Mouse (Mus musculus): Measurements from ENCODE around the gene Stk4. TPM values are rescaled to one million over a fixed set of nuclear protein-coding genes. Genes with fewer than 3 reads are reported as not detected.

Stk4 gene
- total RNA-seq, 2 experiments from 2014 or later: 37.4 to 45.4 TPM

GRCm38 (mm10) chr2:164115531-164115930 lies 45.4 kb downstream of the Stk4 start:
- intact Hi-C loops (cut with DNase I): no loop called here
- DNase-seq (ENCODE audit: low spot score in 2 of 2): no peak

GRCm38 (mm10) chr2:164119503-164119902 lies 49.4 kb downstream of the Stk4 start:
- intact Hi-C loops (cut with DNase I): no loop called here
- DNase-seq (ENCODE audit: low spot score in 2 of 2): peak in 1 of 2 experiments; percentile 81

GRCm38 (mm10) chr2:164123169-164123766 lies 53.1 kb downstream of the Stk4 start:
- intact Hi-C loops (cut with DNase I): no loop called here
- no peak for DNase-seq (ENCODE audit: low spot score in 2 of 2)

DNA sequence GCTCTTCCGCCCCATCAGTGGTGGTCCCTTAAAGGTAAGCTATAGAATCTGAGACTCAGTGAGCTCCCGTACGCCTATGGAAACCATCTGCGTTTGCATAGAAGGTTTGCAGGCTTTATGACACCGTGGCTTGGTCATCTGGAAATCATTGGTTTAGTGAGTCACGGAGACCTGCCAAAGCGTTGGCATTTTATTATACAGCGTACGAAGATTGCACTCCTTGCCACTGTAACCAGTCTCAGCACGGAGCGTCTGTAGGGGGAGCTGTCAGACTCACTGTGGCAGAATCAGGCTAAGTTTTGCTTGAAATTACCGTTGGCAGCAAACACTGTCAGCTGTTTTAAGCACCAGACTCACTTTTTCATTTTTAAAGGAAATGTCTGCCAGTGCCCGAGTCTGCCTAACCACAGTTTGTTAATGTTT lies 56.4 kb downstream of the Stk4 start:
- intact Hi-C loops (cut with DNase I): loop anchor here (5.0 kb wide), 1 partner anchor 226 kb away; no protein-coding TSS in a partner anchor
- DNase-seq (ENCODE audit: low spot score in 2 of 2): peak; percentile 70 to 90

DNA sequence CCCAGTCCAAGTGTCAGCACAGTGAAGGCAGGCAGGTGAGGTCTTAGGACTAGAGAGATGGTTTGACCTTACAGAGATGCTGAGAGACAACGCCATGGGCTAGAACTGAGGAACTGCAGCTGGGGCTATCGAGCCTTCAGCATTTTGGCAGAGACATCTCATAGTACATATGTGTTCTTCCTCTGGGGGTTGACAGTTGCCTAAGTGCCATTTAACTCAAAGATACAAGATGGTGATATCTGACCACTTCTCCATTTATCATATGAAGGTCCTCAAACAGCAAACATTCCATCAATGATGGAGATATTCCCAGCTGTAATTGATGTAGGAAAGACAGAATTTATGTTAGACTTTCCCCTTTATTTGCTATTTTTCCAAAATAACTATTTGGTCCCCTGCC lies 57.2 kb downstream of the Stk4 start:
- DNase-seq (ENCODE audit: low spot score in 2 of 2): no peak
- intact Hi-C loops (cut with DNase I): loop anchor here (5.0 kb wide), 1 partner anchor 225 kb away; no protein-coding TSS in a partner anchor

- intact Hi-C loops (cut with DNase I): loop anchor here (5.0 kb wide), 1 partner anchor 224 kb away; no protein-coding TSS in a partner anchor
- DNase-seq (ENCODE audit: low spot score in 2 of 2): no peak
These were observed 58.7 kb downstream of the Stk4 start for GRCm38 (mm10) chr2:164128576-164129411.

DNA sequence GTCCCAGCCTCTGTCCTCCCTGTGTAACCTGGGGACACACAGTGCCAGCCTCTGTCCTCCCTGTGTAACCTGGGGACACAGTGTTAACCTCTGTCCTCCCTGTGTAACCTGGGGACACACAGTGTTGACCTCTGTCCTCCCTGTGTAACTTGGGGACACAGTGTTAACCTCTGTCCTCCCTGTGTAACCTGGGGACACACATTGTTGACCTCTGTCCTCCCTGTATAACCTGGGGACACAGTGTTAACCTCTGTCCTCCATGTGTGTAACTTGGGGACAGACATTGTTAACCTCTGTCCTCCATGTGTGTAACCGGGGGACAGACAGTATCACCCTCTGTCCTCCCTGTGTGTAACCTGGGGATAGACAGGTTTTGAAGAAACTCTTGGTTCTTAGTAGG lies 61.5 kb downstream of the Stk4 start:
- intact Hi-C loops (cut with DNase I): loop anchor here (5.0 kb wide), 1 partner anchor 256 kb away; the partner anchor contains the start of gene Slpi
- DNase-seq (ENCODE audit: low spot score in 2 of 2): no peak

GRCm38 (mm10) chr2:164134563-164134962 lies 64.4 kb downstream of the Stk4 start:
- DNase-seq (ENCODE audit: low spot score in 2 of 2): peak; percentile 36 to 60
- intact Hi-C loops (cut with DNase I): loop anchor here (5.0 kb wide), 1 partner anchor 253 kb away; the partner anchor contains the start of gene Slpi

DNA sequence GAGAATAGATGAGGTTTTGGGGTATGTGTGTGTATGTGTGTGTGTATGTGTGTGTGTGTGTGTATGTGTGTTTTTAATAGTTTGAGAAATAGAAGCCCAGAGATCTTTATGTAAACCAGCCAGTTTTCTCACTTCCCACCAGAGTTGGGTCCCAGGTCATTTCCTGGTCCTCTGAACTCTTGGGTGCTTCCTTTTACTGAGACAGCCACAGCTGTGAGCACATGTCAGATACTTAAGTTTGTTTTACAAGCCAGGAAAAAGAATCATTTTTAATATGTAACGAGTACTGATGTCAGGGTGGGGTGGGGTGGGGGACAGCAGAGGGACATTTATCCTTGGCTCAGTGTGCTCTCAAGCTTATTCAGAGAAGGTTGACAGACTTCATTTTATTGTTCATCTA lies 65.2 kb downstream of the Stk4 start:
- no peak for DNase-seq (ENCODE audit: low spot score in 2 of 2)
- intact Hi-C loops (cut with DNase I): no loop called here

DNA sequence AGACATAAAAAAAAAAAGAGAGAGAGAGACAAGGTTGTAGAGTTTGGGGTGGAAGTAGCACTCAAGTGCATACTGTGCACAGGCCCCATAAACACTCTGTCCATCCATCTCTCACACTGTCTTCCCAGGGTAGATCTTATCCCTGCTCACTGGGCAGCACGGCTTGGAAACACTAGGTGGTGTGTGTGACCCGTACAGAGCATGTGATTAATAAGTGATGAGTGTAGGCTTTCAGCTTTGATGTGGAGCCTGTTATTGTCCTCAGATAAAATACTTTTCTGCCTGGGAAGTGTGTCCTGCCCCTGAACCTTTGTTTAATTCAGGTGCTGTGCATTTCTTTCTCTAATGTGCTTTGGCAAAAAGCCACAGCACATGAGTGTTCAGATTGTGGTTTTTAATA lies 66.3 kb downstream of the Stk4 start:
- intact Hi-C loops (cut with DNase I): loop anchor here (2.0 kb wide), 1 partner anchor 76 kb away; no protein-coding TSS in a partner anchor
- DNase-seq (ENCODE audit: low spot score in 2 of 2): no peak

DNA sequence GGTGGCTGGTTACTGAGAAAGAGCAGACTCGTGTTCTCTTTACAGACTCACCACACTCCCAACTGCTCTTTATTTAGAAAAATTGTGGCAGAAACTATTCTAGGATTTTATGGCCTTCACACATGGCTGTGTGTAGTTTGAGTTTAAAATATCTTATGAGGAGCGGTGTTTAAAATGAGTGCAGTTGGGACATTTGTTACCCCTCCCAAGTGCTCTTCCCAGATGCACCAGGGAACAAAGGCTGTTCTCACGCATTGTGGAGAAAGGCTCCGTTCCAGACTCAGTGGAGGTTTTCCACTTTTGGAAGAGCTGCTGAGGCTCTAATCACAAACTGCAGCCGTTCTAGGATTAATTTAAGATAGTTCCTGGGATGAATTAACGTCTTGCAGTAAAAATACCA lies 67.6 kb downstream of the Stk4 start:
- intact Hi-C loops (cut with DNase I): loop anchor here (1.0 to 2.0 kb wide), 2 partner anchors 38 to 75 kb away; no protein-coding TSS in a partner anchor
- peak; percentile 35 to 76 for DNase-seq (ENCODE audit: low spot score in 2 of 2)

- intact Hi-C loops (cut with DNase I): no loop called here
- peak; percentile 60 to 81 for DNase-seq (ENCODE audit: low spot score in 2 of 2)
These were observed 71.9 kb downstream of the Stk4 start for GRCm38 (mm10) chr2:164142021-164142420.

- intact Hi-C loops (cut with DNase I): no loop called here
- DNase-seq (ENCODE audit: low spot score in 2 of 2): no peak
These were observed 73.9 kb downstream of the Stk4 start for GRCm38 (mm10) chr2:164144025-164144424.

- intact Hi-C loops (cut with DNase I): no loop called here
- no peak for DNase-seq (ENCODE audit: low spot score in 2 of 2)
These were observed 74.4 kb downstream of the Stk4 start for GRCm38 (mm10) chr2:164144541-164144940.

DNA sequence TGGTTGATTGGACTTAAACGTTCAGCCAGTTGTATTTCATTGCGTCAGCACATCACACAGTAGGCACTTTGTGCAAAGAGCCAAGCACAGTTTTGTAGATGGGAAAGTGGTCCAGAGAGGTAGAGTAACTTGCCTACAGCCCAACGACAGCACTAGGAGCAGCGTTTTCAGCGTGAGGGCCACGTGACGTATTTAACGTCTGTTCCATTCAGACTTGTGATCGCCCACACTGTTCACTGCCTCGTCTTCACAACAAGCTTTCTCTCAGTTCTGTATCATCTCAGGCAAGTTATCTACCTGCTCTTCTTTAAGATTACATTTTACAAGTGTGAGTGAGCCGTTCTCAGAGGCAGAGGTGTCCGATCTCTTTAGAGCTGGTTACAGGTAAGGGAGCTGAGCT lies 76.4 kb downstream of the Stk4 start:
- intact Hi-C loops (cut with DNase I): no loop called here
- DNase-seq (ENCODE audit: low spot score in 2 of 2): peak in 1 of 2 experiments; percentile 68

GRCm38 (mm10) chr2:164150086-164150760 lies 80.1 kb downstream of the Stk4 start:
- DNase-seq (ENCODE audit: low spot score in 2 of 2): no peak
- intact Hi-C loops (cut with DNase I): no loop called here

- DNase-seq (ENCODE audit: low spot score in 2 of 2): no peak
- intact Hi-C loops (cut with DNase I): no loop called here
These were observed 82.2 kb downstream of the Stk4 start for GRCm38 (mm10) chr2:164152341-164152740.

GRCm38 (mm10) chr2:164154007-164154406 lies 83.9 kb downstream of the Stk4 start:
- intact Hi-C loops (cut with DNase I): no loop called here
- DNase-seq (ENCODE audit: low spot score in 2 of 2): no peak

GRCm38 (mm10) chr2:164156158-164156557 lies 86.0 kb downstream of the Stk4 start:
- no peak for DNase-seq (ENCODE audit: low spot score in 2 of 2)
- intact Hi-C loops (cut with DNase I): no loop called here

- DNase-seq (ENCODE audit: low spot score in 2 of 2): no peak
- intact Hi-C loops (cut with DNase I): no loop called here
These were observed 88.7 kb downstream of the Stk4 start for GRCm38 (mm10) chr2:164158838-164159237.

All from left cerebral cortex, postnatal 25 days (tissue).